Mouse (Mus musculus) MEL (cell line): Measurements from ENCODE around the gene Prodh2. TPM values are rescaled to one million over a fixed set of nuclear protein-coding genes. Genes with fewer than 3 reads are reported as not detected.

Source experiments
- DNase-seq: peaks from one replicate; pipeline ENCODE4 v3.0.0; 2011; ENCODE audit warnings: low read depth, low spot score
- H3K27ac ChIP-seq: 2 replicates; pipeline ENCODE4 v1.5.1; 2012; ENCODE audit warnings: low read depth, mild to moderate bottlenecking, control low read depth, low read length, moderate library complexity; ENCODE audit not compliant: control insufficient read depth
- H3K27me3 ChIP-seq, 2 experiments: fragments of 150-350 bp in 1 of 2; sonication (generic) in 1 of 2; 2 replicates each; pipeline ENCODE4 v1.6.1; 2012; ENCODE audit warnings: low read length in 2 of 2, mild to moderate bottlenecking in 2 of 2, improper control_type of control experiment in 1 of 2, moderate library complexity in 1 of 2; ENCODE audit not compliant: insufficient read depth in 2 of 2, control insufficient read depth in 1 of 2
- H3K36me3 ChIP-seq, 2 experiments: 2 replicates each; pipeline ENCODE4 v1.6.1; 2012 to 2014; ENCODE audit warnings: low read length in 2 of 2, improper control_type of control experiment in 1 of 2, inconsistent platforms in 1 of 2, mild to moderate bottlenecking in 1 of 2; ENCODE audit not compliant: insufficient read depth in 2 of 2, control insufficient read depth in 1 of 2
- H3K4me1 ChIP-seq, 2 experiments: fragments of 150-350 bp in 1 of 2; sonication (generic) in 1 of 2; 2 replicates each; pipeline ENCODE4 v1.6.1; 2012; ENCODE audit warnings: low read length in 2 of 2, improper control_type of control experiment in 1 of 2, mild to moderate bottlenecking in 1 of 2; ENCODE audit not compliant: insufficient read depth in 2 of 2, control insufficient read depth in 1 of 2
- H3K4me3 ChIP-seq, 2 experiments: fragments of 150-350 bp in 1 of 2; sonication (generic) in 1 of 2; 2 replicates each; pipeline ENCODE4 v1.5.1; 2012; ENCODE audit warnings: low read depth in 2 of 2, low read length in 2 of 2, mild to moderate bottlenecking in 2 of 2, moderate library complexity in 2 of 2, control low read depth in 1 of 2, improper control_type of control experiment in 1 of 2; ENCODE audit not compliant: control insufficient read depth in 1 of 2, insufficient read depth in 1 of 2
- H3K79me2 ChIP-seq: 2 replicates; pipeline ENCODE4 v1.6.1; 2012; ENCODE audit warnings: mild to moderate bottlenecking, low read length, moderate library complexity; ENCODE audit not compliant: control insufficient read depth, poor library complexity, insufficient read depth
- H3K9ac ChIP-seq: 2 replicates; pipeline ENCODE4 v1.6.1; 2012; ENCODE audit warnings: low read depth, mild to moderate bottlenecking, control low read depth, low read length, moderate library complexity; ENCODE audit not compliant: control insufficient read depth, poor library complexity, severe bottlenecking
- H3K9me3 ChIP-seq: fragments of 150-350 bp; sonication (generic); replicated peaks from 2 replicates; pipeline ENCODE4 v1.6.1; 2012; ENCODE audit warnings: mild to moderate bottlenecking, low read length, improper control_type of control experiment, moderate library complexity; ENCODE audit not compliant: insufficient read depth
- BHLHE40 ChIP-seq: IDR thresholded peaks from 2 replicates; pipeline ENCODE4 v1.6.1; 2012; ENCODE audit warnings: low read depth, mild to moderate bottlenecking, inconsistent platforms, low read length, improper control_type of control experiment, borderline replicate concordance
- CHD1 ChIP-seq: IDR thresholded peaks from 2 replicates; pipeline ENCODE4 v1.6.1; 2012; ENCODE audit warnings: low read depth, mild to moderate bottlenecking, inconsistent platforms, low read length, improper control_type of control experiment
- CHD2 ChIP-seq: IDR thresholded peaks from 2 replicates; pipeline ENCODE4 v1.6.1; 2011; ENCODE audit warnings: low read length, improper control_type of control experiment
- CTCF ChIP-seq, 3 experiments: IDR thresholded peaks in 2 of 3; conservative IDR thresholded peaks in 1 of 3; 2 replicates each; pipeline ENCODE4 v1.5.1; 2011 to 2012; ENCODE audit warnings: low read length in 3 of 3, low read depth in 2 of 3, mild to moderate bottlenecking in 2 of 3, improper control_type of control experiment in 1 of 3, inconsistent platforms in 1 of 3, mixed read lengths in 1 of 3, moderate library complexity in 1 of 3; ENCODE audit not compliant: control insufficient read depth in 1 of 3, insufficient read depth in 1 of 3, poor library complexity in 1 of 3, severe bottlenecking in 1 of 3
- E2F4 ChIP-seq: IDR thresholded peaks from 2 replicates; pipeline ENCODE4 v1.6.1; 2011; ENCODE audit warnings: low read depth, low read length, improper control_type of control experiment, borderline replicate concordance
- EP300 ChIP-seq, 2 experiments: IDR thresholded peaks; 2 replicates each; pipeline ENCODE4 v1.6.1; 2011; ENCODE audit warnings: improper control_type of control experiment in 2 of 2, low read length in 2 of 2, low read depth in 1 of 2, mild to moderate bottlenecking in 1 of 2
- GATA1 ChIP-seq: IDR thresholded peaks from 2 replicates; pipeline ENCODE4 v1.6.1; 2011; ENCODE audit warnings: low read depth, low read length, improper control_type of control experiment
- HCFC1 ChIP-seq: IDR thresholded peaks from 2 replicates; pipeline ENCODE4 v1.6.1; 2012; ENCODE audit warnings: low read depth, mild to moderate bottlenecking, inconsistent platforms, low read length, improper control_type of control experiment, moderate library complexity
- JUND ChIP-seq: IDR thresholded peaks from 2 replicates; pipeline ENCODE4 v1.6.1; 2011; ENCODE audit warnings: low read depth, mild to moderate bottlenecking, improper control_type of control experiment, low read length
- KAT2A ChIP-seq: conservative IDR thresholded peaks from 2 replicates; pipeline ENCODE4 v1.6.1; 2012; ENCODE audit warnings: low read depth, low read length, improper control_type of control experiment, inconsistent platforms
- MAX ChIP-seq: IDR thresholded peaks from 2 replicates; pipeline ENCODE4 v1.6.1; 2011; ENCODE audit warnings: low read length, improper control_type of control experiment
- MXI1 ChIP-seq: IDR thresholded peaks from 2 replicates; pipeline ENCODE4 v1.6.1; 2011; ENCODE audit warnings: mild to moderate bottlenecking, low read depth, low read length, improper control_type of control experiment
- MYB ChIP-seq: IDR thresholded peaks from 2 replicates; pipeline ENCODE4 v1.6.1; 2011; ENCODE audit warnings: mild to moderate bottlenecking, low read depth, low read length, improper control_type of control experiment
- NELFE ChIP-seq: IDR thresholded peaks from 2 replicates; pipeline ENCODE4 v1.6.1; 2011; ENCODE audit warnings: low read depth, low read length, improper control_type of control experiment
- RAD21 ChIP-seq: IDR thresholded peaks from 2 replicates; pipeline ENCODE4 v1.6.1; 2011; ENCODE audit warnings: mild to moderate bottlenecking, low read depth, low read length, improper control_type of control experiment
- SIN3A ChIP-seq: IDR thresholded peaks from 2 replicates; pipeline ENCODE4 v1.6.1; 2012; ENCODE audit warnings: low read length, improper control_type of control experiment, inconsistent platforms
- TBP ChIP-seq: IDR thresholded peaks from 2 replicates; pipeline ENCODE4 v1.8.0; 2011; ENCODE audit warnings: low read depth, low read length, improper control_type of control experiment
- UBTF ChIP-seq: IDR thresholded peaks from 2 replicates; pipeline ENCODE4 v1.6.1; 2012; ENCODE audit warnings: low read depth, mild to moderate bottlenecking, inconsistent platforms, low read length, improper control_type of control experiment, moderate library complexity, borderline replicate concordance; ENCODE audit not compliant: insufficient read depth
- USF1 ChIP-seq: IDR thresholded peaks from 2 replicates; pipeline ENCODE4 v1.6.1; 2014; ENCODE audit warnings: low read depth, mild to moderate bottlenecking, inconsistent platforms, low read length, improper control_type of control experiment, moderate library complexity
- ZKSCAN1 ChIP-seq: IDR thresholded peaks from 2 replicates; pipeline ENCODE4 v1.6.1; 2012; ENCODE audit warnings: low read depth, mild to moderate bottlenecking, inconsistent platforms, low read length, improper control_type of control experiment, moderate library complexity
- ZNF384 ChIP-seq: IDR thresholded peaks from 2 replicates; pipeline ENCODE4 v1.6.1; 2012; ENCODE audit warnings: low read depth, mild to moderate bottlenecking, inconsistent platforms, low read length, improper control_type of control experiment
- polyA plus RNA-seq, 2 experiments: library from polyadenylated mRNA; stranded (reverse) in 1 of 2; unstranded in 1 of 2; fragments of >175 nt in 1 of 2; fragments of >200 nt in 1 of 2; gene quantifications; 2 replicates each; pipeline versions ENCODE4 v1.2.1 to v1.2.4; 2012; ENCODE audit warnings: low replicate concordance in 2 of 2, low read depth in 1 of 2; ENCODE audit not compliant: insufficient read length in 2 of 2, insufficient read depth in 1 of 2, missing spikeins in 1 of 2
- total RNA-seq: library from RNA; depleted of rRNA; stranded (reverse); fragments of 300-350 nt; gene quantifications from 2 replicates; pipeline ENCODE4 v1.2.3, GENCODE M21; 2012

Gene Prodh2
- total and polyA plus RNA-seq, 3 experiments, result not detected

- DNase-seq, result no peak
- Histone ChIP-seq H3K9ac (no peak overlapping the region), H3K4me1 (no peaks in the 10 kb centered on the region), H3K79me2 (no peaks in the 10 kb centered on the region), H3K36me3 (no peaks in the 10 kb centered on the region), H3K27ac (no peak overlapping the region), H3K27me3 (no peaks in the 10 kb centered on the region; a peak in 1 of 4 replicates), H3K4me3 (no peak overlapping the region), H3K9me3 (no peaks in the 10 kb centered on the region)
- TF ChIP-seq ZNF384, result no peak
Observed at GRCm38 (mm10) chr7:30456911-30457628, 36.4 kb upstream of the Prodh2 start.

GRCm38 (mm10) chr7:30457629-30458330, 35.6 kb upstream of the Prodh2 start, which contains the start of the genes Kirrel2 and Nphs1:
TSS of gene Kirrel2 (minus strand) at chr7:30457690.
TSS of gene Nphs1 (plus strand) at chr7:30458315.
- H3K9ac ChIP-seq, result no peak within 1 kb of the TSS
- H3K36me3 ChIP-seq, result no peaks in the 10 kb centered on the region
- no peaks in the 10 kb centered on the region; a peak in 2 of 4 replicates for H3K27me3 ChIP-seq
- DNase-seq, result no peak
- no peak within 1 kb of the TSS for H3K4me3 ChIP-seq
- TF ChIP-seq JUND (no peak), HCFC1 (no peak), USF1 (no peak), EP300 (IDR thresholded peaks at IDR 0.05; ENCODE audit: low read depth in 1 of 2, low read length in 2 of 2) (no peak), TBP (no peak), MYB (no peak), ZNF384 (no peak), MXI1 (no peak), SIN3A (no peak), NELFE (no peak), UBTF (no peak), CTCF (IDR thresholded peaks at IDR 0.05 in 2 of 3, conservative IDR thresholded peaks at IDR 0.05 in 1 of 3; ENCODE audit: control insufficient read depth in 1 of 3, insufficient read depth in 1 of 3, low read depth in 2 of 3, low read length in 3 of 3, poor library complexity in 1 of 3, severe bottlenecking in 1 of 3) (no peak), BHLHE40 (no peak)
- no peaks in the 10 kb centered on the region for H3K4me1 ChIP-seq
- H3K79me2 ChIP-seq, result no peaks in the 10 kb centered on the region
- H3K27ac ChIP-seq, result no peak within 1 kb of the TSS
- H3K9me3 ChIP-seq, result no peaks in the 10 kb centered on the region

GRCm38 (mm10) chr7:30459484-30459883, 33.9 kb upstream of the Prodh2 start:
- no peak for TF ChIP-seq MAX
- TF ChIP-seq JUND, result no peak
- no peak for TF ChIP-seq ZKSCAN1
- no peak for TF ChIP-seq USF1
- TF ChIP-seq CHD2, result no peak
- TF ChIP-seq RAD21, result no peak
- TF ChIP-seq ZNF384, result no peak
- TF ChIP-seq CHD1, result no peak
- no peak for TF ChIP-seq E2F4
- no peak for TF ChIP-seq KAT2A
- TF ChIP-seq CTCF (IDR thresholded peaks at IDR 0.05 in 2 of 3, conservative IDR thresholded peaks at IDR 0.05 in 1 of 3; ENCODE audit: control insufficient read depth in 1 of 3, insufficient read depth in 1 of 3, low read depth in 2 of 3, low read length in 3 of 3, poor library complexity in 1 of 3, severe bottlenecking in 1 of 3), result no peak
- no peak for TF ChIP-seq GATA1
- no peaks in the 10 kb centered on the region for H3K9me3 ChIP-seq

More at GRCm38 (mm10) chr7:30459484-30459883, 33.9 kb upstream of the Prodh2 start:
- Histone ChIP-seq H3K9ac (no peak overlapping the region), H3K79me2 (no peaks in the 10 kb centered on the region), H3K4me3 (no peak overlapping the region), H3K27ac (no peak overlapping the region), H3K36me3 (no peaks in the 10 kb centered on the region), H3K4me1 (no peaks in the 10 kb centered on the region), H3K27me3 (peaks cover 0 to 1% of the 10 kb centered on the region in 2 experiments; a peak in 3 of 4 replicates)
- no peak for DNase-seq
